Mouse (Mus musculus) testis, adult 2 months (tissue): ENCODE results near the gene B3gat3.

Experiments
- CTCF ChIP-seq: fragments of 200-500 bp; IDR thresholded peaks from 2 replicates; pipeline ENCODE4 v1.5.1; 2012; ENCODE audit warnings: low read depth, mild to moderate bottlenecking, inconsistent platforms, low read length, moderate library complexity; ENCODE audit not compliant: control insufficient read depth, insufficient read depth, insufficient replicate concordance
- POLR2A ChIP-seq: fragments of 200-500 bp; IDR thresholded peaks from 2 replicates; pipeline ENCODE4 v1.6.1; 2012; ENCODE audit warnings: low read depth, mild to moderate bottlenecking, inconsistent platforms, low read length, moderate library complexity; ENCODE audit not compliant: control insufficient read depth

DNA sequence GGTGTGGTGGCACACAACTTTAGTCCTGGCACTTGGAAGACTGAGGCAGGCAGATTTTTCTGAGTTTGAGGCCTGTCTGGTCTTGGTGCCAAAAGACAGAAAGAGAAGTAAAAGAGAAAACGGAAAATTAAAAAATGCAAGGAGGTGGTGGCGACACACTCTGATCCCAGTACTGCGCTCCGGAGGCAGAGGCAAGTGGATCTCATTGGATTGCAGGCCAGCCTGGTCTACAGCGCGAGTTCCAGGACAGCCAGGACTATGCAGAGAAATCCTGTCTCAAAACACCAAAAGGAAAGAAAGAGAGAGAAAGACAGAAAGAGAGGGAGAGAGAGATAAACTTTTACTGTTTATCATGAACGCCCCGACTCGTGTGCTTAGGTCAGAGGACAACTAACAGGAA is 49.3 kb upstream of the B3gat3 start:
- TF ChIP-seq CTCF (no peak), POLR2A (no peak)
